Mouse (Mus musculus) liver, embryonic 16.5 days (tissue): ENCODE data around the gene Cpox. TPM values are rescaled to one million over a fixed set of nuclear protein-coding genes. Genes with fewer than 3 reads are reported as not detected.

Experiments
- ATAC-seq: fragments of 200-750 bp; cut with Nextera tagmentation; 2 replicates; pipeline ENCODE4 v1.8.0; 2017; ENCODE audit warnings: low read depth, mild to moderate bottlenecking, moderate number of reproducible peaks, moderate library complexity
- H3K27ac ChIP-seq: fragments of 300-500 bp; sonication (generic); 2 replicates; pipeline ENCODE4 v1.5.1; 2014; ENCODE audit warnings: mild to moderate bottlenecking, low read length
- H3K27me3 ChIP-seq: fragments of 300-500 bp; sonication (generic); 2 replicates; pipeline ENCODE4 v1.6.1; 2014; ENCODE audit warnings: low read depth, low read length, mixed read lengths; ENCODE audit not compliant: control insufficient read depth, insufficient read depth
- H3K36me3 ChIP-seq: fragments of 300-500 bp; sonication (generic); 2 replicates; pipeline ENCODE4 v1.6.1; 2014; ENCODE audit warnings: mild to moderate bottlenecking; ENCODE audit not compliant: control insufficient read depth, insufficient read depth
- H3K4me1 ChIP-seq: fragments of 300-500 bp; sonication (generic); 2 replicates; pipeline ENCODE4 v1.6.1; 2014; ENCODE audit warnings: low read depth, low read length, mixed read lengths; ENCODE audit not compliant: control insufficient read depth
- H3K4me2 ChIP-seq: fragments of 300-500 bp; sonication (generic); 2 replicates; pipeline ENCODE4 v1.6.1; 2014; ENCODE audit warnings: low read depth, low read length, mixed read lengths
- H3K4me3 ChIP-seq: fragments of 300-500 bp; sonication (generic); 2 replicates; pipeline ENCODE4 v1.5.1; 2014; ENCODE audit warnings: low read depth, mild to moderate bottlenecking, low read length
- H3K9ac ChIP-seq: fragments of 300-500 bp; sonication (generic); 2 replicates; pipeline ENCODE4 v1.6.1; 2014; ENCODE audit warnings: low read depth, low read length
- H3K9me3 ChIP-seq: fragments of 300-500 bp; sonication (generic); replicated peaks from 2 replicates; pipeline ENCODE4 v1.6.1; 2016; ENCODE audit warnings: low read length; ENCODE audit not compliant: control insufficient read depth
- WGBS: fragments of 180-500 bp; shearing (Covaris S2); extraction: QIAGEN DNeasy Blood & Tissue Kit; methylation state at CpG from one replicate; pipeline ENCODE4 v1.1.7; 2014; ENCODE audit not compliant: insufficient replicate concordance; 5-methylcytosine and 5-hydroxymethylcytosine counted together
- polyA plus RNA-seq: library from polyadenylated mRNA; unstranded; fragments of >200 nt; fragmentation: Nextera tagmentation; extraction: Ambion mirVana; gene quantifications from 2 replicates; pipeline ENCODE4 v1.2.1, GENCODE M21; 2015

Cpox gene
- polyA plus RNA-seq, 1 experiment from 2014 or later = 399 TPM

GRCm38 (mm10) chr16:58700816-58701424 lies 30.8 kb downstream of the Cpox start:
- WGBS = 59% methylated on average over 12 of the region's 12 CpGs
- ATAC-seq = no peak
- no peak overlapping the region for H3K4me2 ChIP-seq

GRCm38 (mm10) chr16:58701779-58702178 lies 31.7 kb downstream of the Cpox start:
- ATAC-seq = no peak
- Histone ChIP-seq H3K9ac (no peak overlapping the region), H3K36me3 (no peaks in the 10 kb centered on the region), H3K4me1 (no peaks in the 10 kb centered on the region), H3K4me2 (no peak overlapping the region), H3K9me3 (no peaks in the 10 kb centered on the region), H3K4me3 (no peak overlapping the region), H3K27ac (no peak overlapping the region), H3K27me3 (no peaks in the 10 kb centered on the region)
- 42% methylated on average over 6 of the region's 6 CpGs for WGBS

More at GRCm38 (mm10) chr16:58700816-58701424, 30.8 kb downstream of the Cpox start:
- H3K4me1 ChIP-seq = no peaks in the 10 kb centered on the region
- H3K9me3 ChIP-seq = no peaks in the 10 kb centered on the region
- no peaks in the 10 kb centered on the region for H3K27me3 ChIP-seq
- H3K9ac ChIP-seq = no peak overlapping the region
- no peak overlapping the region for H3K27ac ChIP-seq
- no peaks in the 10 kb centered on the region for H3K36me3 ChIP-seq
- no peak overlapping the region for H3K4me3 ChIP-seq

GRCm38 (mm10) chr16:58702329-58702932 lies 32.3 kb downstream of the Cpox start:
- ATAC-seq = no peak
- Histone ChIP-seq H3K9ac (no peak overlapping the region), H3K36me3 (no peaks in the 10 kb centered on the region), H3K27ac (no peak overlapping the region), H3K9me3 (no peaks in the 10 kb centered on the region), H3K4me3 (no peak overlapping the region), H3K4me1 (no peaks in the 10 kb centered on the region), H3K4me2 (no peak overlapping the region), H3K27me3 (no peaks in the 10 kb centered on the region)
- WGBS = 58% methylated on average over 10 of the region's 10 CpGs

- Histone ChIP-seq H3K36me3 (no peaks in the 10 kb centered on the region), H3K9ac (no peak overlapping the region), H3K27me3 (no peaks in the 10 kb centered on the region), H3K4me2 (no peak overlapping the region), H3K4me3 (no peak overlapping the region), H3K4me1 (no peaks in the 10 kb centered on the region), H3K9me3 (no peaks in the 10 kb centered on the region), H3K27ac (no peak overlapping the region)
- 20% methylated on average over 10 of the region's 10 CpGs for WGBS
- no peak for ATAC-seq
These were observed 33.5 kb downstream of the Cpox start for GRCm38 (mm10) chr16:58703382-58704124.

- Histone ChIP-seq H3K27me3 (no peaks in the 10 kb centered on the region), H3K9ac (no peak overlapping the region), H3K4me3 (no peak overlapping the region), H3K9me3 (no peaks in the 10 kb centered on the region), H3K4me1 (no peaks in the 10 kb centered on the region), H3K4me2 (no peak overlapping the region), H3K36me3 (no peaks in the 10 kb centered on the region), H3K27ac (no peak overlapping the region)
- ATAC-seq = no peak
These were observed 34.9 kb downstream of the Cpox start for GRCm38 (mm10) chr16:58704999-58705398.

- Histone ChIP-seq H3K9ac (no peak overlapping the region), H3K4me3 (no peak overlapping the region), H3K4me1 (no peaks in the 10 kb centered on the region), H3K27ac (no peak overlapping the region), H3K27me3 (no peaks in the 10 kb centered on the region), H3K36me3 (no peaks in the 10 kb centered on the region), H3K9me3 (no peaks in the 10 kb centered on the region), H3K4me2 (no peak overlapping the region)
- no peak for ATAC-seq
- WGBS = 69% methylated on average over 4 of the region's 4 CpGs
These were observed 37.3 kb downstream of the Cpox start for GRCm38 (mm10) chr16:58707276-58707905.

- WGBS = 72% methylated on average over 3 of the region's 3 CpGs
These were observed 38.7 kb downstream of the Cpox start for GRCm38 (mm10) chr16:58708601-58709475.

GRCm38 (mm10) chr16:58709536-58709935 lies 39.4 kb downstream of the Cpox start:
- no peaks in the 10 kb centered on the region for H3K9me3 ChIP-seq
- no peak for ATAC-seq
- H3K4me2 ChIP-seq = no peak overlapping the region
- H3K36me3 ChIP-seq = no peaks in the 10 kb centered on the region
- H3K27me3 ChIP-seq = no peaks in the 10 kb centered on the region
- WGBS = 59% methylated on average over 4 of the region's 4 CpGs
- H3K9ac ChIP-seq = no peak overlapping the region
- no peak overlapping the region for H3K4me3 ChIP-seq
- H3K27ac ChIP-seq = no peak overlapping the region
- H3K4me1 ChIP-seq = no peaks in the 10 kb centered on the region

More at GRCm38 (mm10) chr16:58708601-58709475, 38.7 kb downstream of the Cpox start:
- no peaks in the 10 kb centered on the region for H3K27me3 ChIP-seq
- no peak overlapping the region for H3K9ac ChIP-seq
- H3K4me3 ChIP-seq = no peak overlapping the region
- ATAC-seq = no peak
- H3K4me1 ChIP-seq = no peaks in the 10 kb centered on the region
- H3K4me2 ChIP-seq = no peak overlapping the region
- H3K27ac ChIP-seq = no peak overlapping the region
- H3K9me3 ChIP-seq = no peaks in the 10 kb centered on the region
- no peaks in the 10 kb centered on the region for H3K36me3 ChIP-seq
